Mouse (Mus musculus): Measurements from ENCODE around the gene Cd2. TPM values are rescaled to one million over a fixed set of nuclear protein-coding genes. Genes with fewer than 3 reads are reported as not detected.

The Cd2 gene
- total and polyA plus RNA-seq, 3 experiments = 0.37 to 1.5 (median 0.55) TPM

- no peak for DNase-seq
Measured at GRCm38 (mm10) chr3:101228868-101229550, 58.7 kb downstream of the Cd2 start.

DNA sequence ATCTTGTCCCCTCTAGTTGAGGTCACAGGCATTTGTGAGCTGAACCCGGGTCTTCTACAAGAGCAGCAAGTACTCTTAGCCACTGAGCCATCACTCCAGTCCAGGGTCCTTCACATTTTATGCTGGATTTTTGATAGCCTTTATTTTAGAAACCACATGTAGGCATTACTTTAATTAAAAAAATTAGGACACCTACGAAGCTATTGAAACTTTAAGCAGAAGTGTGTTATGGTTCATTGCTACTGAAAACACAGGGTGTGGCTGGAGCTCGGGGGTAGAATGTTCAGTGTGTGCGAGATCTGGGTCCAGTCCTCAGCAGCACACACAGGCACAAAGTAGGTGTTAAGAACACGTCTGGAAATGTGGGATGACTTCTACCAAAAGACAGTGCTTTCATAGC lies 59.7 kb downstream of the Cd2 start:
- DNase-seq = no peak

Other genes starting within 250 kb of the Cd2 start
- 10 to 100 TPM; 29.1 to 48.4 TPM for gene Ptgfrn, start 177.7 kb downstream of the Cd2 start, total RNA-seq (2021)
- gene Ptgfrn, start 177.7 kb downstream of the Cd2 start, polyA plus RNA-seq (2012; rRNA removed) = 13.5 and 16.5 TPM in 2 replicates
- gene Igsf3, start 89.1 kb upstream of the Cd2 start, total RNA-seq (2021) = 1 to 10 TPM; 3.4 to 8.3 TPM
- 2.1 TPM in 2 replicates for gene Igsf3, start 89.1 kb upstream of the Cd2 start, polyA plus RNA-seq (2012; rRNA removed)